Mouse (Mus musculus) bone marrow, adult 2 months (tissue): ENCODE data around the gene Zfp507.

ENCODE experiments used
- CTCF ChIP-seq: fragments of 200-500 bp; IDR thresholded peaks from 2 replicates; pipeline ENCODE4 v1.5.1; 2011; ENCODE audit warnings: low read length, control low read depth; ENCODE audit not compliant: control insufficient read depth, insufficient read depth
- POLR2A ChIP-seq: fragments of 200-500 bp; IDR thresholded peaks from 2 replicates; pipeline ENCODE4 v1.6.1; 2011; ENCODE audit warnings: low read depth, mild to moderate bottlenecking, control low read depth, low read length, borderline replicate concordance; ENCODE audit not compliant: control insufficient read depth

GRCm38 (mm10) chr7:35759602-35760001 lies 43.2 kb downstream of the Zfp507 start:
- TF ChIP-seq POLR2A = no peak
- peak; percentile 60 for TF ChIP-seq CTCF
